Mouse (Mus musculus): ENCODE results near the gene Rpl37. TPM values are rescaled to one million over a fixed set of nuclear protein-coding genes. Genes with fewer than 3 reads are reported as not detected.

Rpl37 gene
- total RNA-seq (2017): 499 and 563 TPM in 2 replicates

DNA sequence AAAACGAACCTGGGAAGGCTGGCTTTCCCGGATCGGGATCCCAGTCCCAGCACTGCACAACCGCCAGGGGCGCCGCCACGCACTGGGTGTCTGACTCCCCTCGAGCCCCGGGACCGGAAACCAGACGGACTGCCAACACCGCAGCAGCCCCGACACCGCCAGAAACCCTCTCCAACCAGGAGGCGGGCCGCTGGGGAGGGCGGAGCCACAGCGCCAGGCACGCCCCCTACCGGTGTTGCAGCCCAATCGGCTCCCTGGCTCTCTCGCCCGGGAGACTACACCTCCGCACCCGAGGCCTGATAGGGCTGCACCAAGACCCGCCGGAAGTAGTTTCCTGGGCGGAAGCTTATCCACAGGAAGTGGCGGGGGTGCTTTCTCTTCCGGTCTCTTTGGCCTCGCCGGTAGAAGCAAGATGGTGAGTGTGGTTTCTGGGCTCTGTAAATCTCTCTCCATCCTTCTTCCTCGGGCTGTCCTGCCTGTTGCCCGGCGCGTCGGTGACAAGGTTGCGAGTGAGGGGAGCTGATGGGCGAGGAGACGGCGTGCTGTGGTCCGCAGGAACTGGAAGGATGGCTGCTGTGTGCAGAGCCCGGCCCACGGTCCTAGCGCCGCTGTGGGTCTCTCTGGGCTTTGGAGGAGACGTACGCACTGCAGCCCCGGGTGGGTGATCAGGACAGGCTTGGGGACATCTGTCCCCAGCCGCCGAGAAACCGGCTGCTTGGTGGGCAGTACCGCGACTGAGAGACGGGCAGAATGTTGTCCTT is at the start of gene Rpl37:
Gene Rpl37, plus strand, starts transcription at position 376 of the 761 bp plus-strand sequence.
- ATAC-seq (ENCODE audit: extremely low read depth, insufficient number of reproducible peaks, low FRiP score, poor library complexity, severe bottlenecking): peak; percentile 96

DNA sequence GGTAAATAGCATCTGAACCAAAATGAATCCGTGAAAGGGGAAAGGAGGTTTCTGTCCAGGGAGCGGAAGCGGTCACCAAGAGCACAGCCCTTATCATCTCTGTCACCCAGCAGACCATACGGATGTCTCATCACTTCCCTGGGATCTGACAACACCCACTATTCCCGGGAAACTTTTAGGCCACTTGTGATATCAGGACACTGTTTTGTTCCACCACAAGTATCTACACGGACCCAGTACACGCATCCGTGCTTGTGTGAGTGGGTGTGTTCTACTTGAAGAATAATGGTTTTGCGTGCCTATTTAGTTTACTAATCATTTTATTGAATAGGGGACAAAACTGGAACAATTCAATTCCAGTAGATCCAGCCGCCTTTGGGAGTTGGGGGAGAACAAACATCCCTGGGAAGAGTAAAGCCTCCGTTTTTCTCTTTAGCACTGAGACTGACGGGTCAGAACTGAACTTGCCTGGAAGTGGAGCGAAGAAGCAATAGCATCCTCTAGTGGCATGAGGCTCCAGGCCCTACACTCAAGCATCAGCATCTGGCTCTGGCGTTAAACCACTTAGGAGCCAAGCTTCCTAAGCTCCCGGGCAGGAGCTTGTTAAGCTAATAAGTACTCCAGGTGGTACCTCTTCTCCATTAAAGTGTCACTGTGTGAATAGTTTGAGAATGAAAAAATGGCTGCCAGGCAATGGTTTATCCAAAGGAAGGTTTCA is 47.5 kb upstream of the Rpl37 start:
- ATAC-seq (ENCODE audit: extremely low read depth, insufficient number of reproducible peaks, low FRiP score, poor library complexity, severe bottlenecking): no peak

DNA sequence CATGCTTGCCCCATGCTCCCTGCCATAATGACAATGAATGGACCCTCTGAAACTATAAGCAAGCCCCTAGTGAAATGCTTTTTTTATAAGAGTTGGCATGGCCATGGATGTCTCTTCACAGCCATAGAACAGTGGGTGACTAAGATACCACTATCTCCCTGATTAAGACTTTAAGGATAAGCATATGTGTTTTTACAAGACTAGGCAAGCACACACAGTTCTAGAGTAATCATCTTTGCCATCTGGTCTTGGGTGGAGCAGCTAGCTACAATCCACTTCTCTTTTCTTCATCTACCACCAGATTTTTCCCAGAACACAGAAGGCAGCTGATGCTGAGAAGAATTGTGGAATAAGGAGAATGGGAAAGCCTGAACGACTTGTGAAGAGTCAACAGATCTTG is 35.2 kb upstream of the Rpl37 start:
- no peak for ATAC-seq (ENCODE audit: extremely low read depth, insufficient number of reproducible peaks, low FRiP score, poor library complexity, severe bottlenecking)

DNA sequence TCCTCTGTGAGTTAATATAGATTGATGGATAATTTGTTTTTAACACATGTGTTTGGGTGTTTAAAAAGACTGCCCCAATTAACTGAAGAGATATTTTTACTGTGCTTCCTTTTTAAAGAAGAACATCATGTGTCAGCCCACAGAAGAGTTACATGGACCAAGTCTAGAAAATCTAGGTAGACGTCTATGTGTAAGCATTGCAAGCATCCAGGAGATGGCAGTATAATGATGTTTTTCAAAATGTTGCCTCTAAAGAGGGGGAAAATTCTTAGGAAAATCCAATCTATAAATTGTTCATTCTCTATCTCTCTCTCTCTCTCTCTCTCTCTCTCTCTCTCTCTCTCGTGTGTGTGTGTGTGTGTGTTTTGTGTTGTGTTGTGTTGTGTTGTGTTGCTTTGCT is 30.3 kb upstream of the Rpl37 start:
- no peak for ATAC-seq (ENCODE audit: extremely low read depth, insufficient number of reproducible peaks, low FRiP score, poor library complexity, severe bottlenecking)

DNA sequence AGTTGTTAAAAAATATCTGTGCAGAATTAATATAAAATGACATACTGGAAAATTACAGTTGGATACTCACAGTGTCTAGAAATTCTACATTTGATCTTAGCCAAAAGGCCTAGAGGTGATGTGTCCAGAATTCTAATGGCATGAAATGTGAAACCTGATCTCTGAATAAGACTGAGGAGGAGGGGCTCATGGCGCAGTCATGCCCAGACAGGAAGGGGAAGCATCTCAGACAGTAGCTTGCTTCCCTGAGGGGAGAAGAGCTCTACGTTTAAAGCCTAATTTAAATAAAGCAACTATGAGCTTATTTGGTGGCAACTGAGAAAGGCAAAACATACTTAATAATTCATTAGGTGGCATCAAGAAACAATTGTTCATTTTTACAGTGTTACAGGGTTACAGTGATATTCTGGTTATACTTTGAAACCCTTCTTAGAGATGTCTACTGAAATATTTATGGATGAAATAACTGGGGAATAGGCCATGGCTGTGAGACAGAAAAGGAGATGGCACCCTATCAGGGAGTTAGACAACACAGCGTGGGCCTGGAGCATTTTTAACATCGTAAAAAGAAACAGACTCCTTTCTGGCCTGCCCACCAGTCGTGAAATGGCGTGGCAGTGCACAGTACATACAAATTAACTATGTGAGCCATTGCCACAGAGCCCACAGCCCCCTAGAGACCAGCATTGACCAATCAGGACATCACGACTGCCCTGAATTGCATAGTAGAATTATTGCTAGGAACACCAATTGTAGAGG is 27.4 kb upstream of the Rpl37 start:
- no peak for ATAC-seq (ENCODE audit: extremely low read depth, insufficient number of reproducible peaks, low FRiP score, poor library complexity, severe bottlenecking)

DNA sequence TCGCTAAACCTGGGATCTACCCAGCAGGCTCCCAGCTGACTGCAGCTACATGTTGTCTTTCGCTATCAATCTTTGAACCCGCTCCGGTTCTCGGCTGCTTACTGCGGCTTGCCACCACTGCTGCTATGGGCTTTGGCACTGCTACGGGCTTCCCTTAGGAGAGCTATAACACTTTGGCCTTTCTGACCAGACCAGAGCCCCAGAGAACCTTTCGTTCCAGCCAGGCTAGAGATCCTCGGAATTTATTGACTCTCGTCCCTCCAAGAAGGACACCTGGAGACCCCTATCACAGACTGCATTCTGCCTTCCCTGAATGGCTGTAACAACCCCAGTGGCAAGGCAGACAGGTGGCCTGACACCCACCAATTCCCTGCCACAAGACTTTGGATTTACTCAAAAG is 26.3 kb upstream of the Rpl37 start:
- ATAC-seq (ENCODE audit: extremely low read depth, insufficient number of reproducible peaks, low FRiP score, poor library complexity, severe bottlenecking): no peak

DNA sequence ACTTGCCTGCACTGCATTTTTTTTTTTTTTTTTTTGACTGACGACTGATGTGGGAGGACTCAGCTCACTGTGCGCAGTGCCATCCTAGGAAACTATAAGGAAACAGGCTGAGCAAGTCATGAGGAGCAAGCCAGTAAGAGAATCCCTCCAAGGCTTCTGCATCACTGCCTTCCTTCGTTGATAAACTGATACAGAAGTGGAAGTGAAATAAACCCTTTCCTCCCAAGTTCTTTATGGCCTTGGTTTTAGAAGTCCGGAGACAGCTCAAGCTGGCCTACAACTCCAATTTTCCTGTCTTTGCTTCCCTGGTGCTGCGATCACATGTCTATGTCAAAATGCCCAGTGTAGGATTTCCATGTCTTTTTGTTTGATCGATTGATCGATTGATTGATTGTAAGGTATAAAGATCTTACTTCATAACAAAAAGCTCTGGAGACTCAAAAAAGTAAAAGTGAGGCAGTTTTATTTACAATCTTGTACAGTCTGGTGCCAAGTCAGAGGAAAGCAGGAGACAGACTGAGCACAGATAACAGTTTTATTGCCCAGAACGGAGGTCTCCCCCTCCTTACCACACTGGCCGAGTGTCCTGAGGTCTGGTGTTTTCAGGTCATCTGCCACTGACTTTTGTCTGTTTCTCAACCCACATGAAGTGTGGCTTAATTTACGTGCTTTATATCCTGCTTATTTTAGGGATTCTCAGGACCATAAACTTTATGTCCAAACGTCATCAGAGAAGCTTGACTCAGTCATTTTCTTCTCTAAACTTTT is 20.7 kb upstream of the Rpl37 start:
- no peak for ATAC-seq (ENCODE audit: extremely low read depth, insufficient number of reproducible peaks, low FRiP score, poor library complexity, severe bottlenecking)

DNA sequence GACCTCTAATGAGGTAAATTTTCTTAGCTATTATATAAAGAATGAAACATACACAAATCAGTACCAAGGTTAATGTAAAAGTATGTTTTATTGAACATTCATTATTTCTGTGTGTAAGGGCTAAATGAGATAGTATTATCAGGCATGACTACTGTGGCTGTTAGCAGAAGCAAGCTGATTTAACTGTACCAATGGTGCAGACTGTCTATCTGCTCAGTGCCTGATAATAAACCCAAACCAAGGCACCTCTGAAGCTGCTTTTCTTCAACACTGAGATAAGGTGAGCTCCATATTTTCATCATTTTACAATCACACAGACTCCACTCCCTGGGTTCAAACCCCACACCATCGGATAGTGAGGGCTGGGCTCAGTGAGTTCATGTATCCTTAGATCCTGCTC is 19.1 kb upstream of the Rpl37 start:
- ATAC-seq (ENCODE audit: extremely low read depth, insufficient number of reproducible peaks, low FRiP score, poor library complexity, severe bottlenecking): no peak

DNA sequence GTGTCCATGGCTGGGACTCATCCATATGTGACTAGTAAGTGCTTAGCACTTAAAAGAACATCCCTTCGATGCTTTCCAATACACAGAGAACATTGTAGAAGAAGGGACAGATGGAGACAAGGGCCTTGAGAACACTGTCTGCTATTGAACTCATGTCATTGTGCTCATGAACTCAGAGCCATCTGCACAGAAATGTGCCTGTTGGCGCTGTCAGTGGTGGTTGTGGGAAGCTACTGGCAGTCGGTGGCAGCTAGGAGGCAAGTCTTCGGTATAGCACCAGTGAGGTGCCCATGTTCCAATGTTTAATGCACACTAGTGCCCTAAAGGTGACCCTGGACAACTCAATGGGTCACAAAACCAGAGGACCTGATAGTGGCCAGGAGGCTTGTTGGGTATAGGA is 14.1 kb upstream of the Rpl37 start:
- no peak for ATAC-seq (ENCODE audit: extremely low read depth, insufficient number of reproducible peaks, low FRiP score, poor library complexity, severe bottlenecking)

DNA sequence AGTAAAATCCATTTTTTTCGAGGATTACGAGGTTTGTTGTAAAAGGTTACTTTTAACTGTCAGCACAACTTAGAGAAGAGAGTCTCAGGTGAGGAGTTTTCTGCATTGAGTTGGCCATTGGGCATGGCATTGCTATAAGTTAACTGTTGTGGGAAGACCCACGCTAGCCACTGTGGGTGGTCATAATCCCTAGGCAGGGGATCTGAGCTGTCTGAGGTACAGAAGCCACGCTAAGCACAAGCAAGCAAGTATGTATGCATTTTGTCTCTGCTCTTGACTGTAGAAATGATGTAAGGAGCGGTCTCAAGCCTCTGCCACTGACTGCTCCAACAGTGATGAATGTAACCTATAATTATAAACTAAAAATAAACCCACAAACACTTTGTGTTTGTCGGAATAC is 10.6 kb upstream of the Rpl37 start:
- no peak for ATAC-seq (ENCODE audit: extremely low read depth, insufficient number of reproducible peaks, low FRiP score, poor library complexity, severe bottlenecking)

DNA sequence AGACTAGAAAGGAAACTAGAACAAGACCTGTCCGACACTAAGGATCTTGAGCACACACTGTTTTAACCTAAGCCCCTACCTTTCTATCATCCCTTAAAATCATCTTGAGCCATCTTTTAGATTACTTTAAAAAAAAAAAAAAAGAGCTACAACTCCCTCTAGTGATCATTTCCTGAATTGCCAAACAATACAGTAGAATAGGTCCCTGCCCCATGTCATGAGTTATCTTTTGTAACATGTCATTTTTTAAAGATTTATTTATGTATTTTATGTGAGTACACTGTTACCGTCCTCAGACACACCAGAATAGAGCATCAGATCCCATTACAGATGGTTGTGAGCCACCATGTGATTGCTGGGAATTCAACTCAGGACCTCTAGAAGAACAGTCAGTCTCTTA is 10.2 kb upstream of the Rpl37 start:
- ATAC-seq (ENCODE audit: extremely low read depth, insufficient number of reproducible peaks, low FRiP score, poor library complexity, severe bottlenecking): peak; percentile 62; the same call in 1 of the 2 replicates

DNA sequence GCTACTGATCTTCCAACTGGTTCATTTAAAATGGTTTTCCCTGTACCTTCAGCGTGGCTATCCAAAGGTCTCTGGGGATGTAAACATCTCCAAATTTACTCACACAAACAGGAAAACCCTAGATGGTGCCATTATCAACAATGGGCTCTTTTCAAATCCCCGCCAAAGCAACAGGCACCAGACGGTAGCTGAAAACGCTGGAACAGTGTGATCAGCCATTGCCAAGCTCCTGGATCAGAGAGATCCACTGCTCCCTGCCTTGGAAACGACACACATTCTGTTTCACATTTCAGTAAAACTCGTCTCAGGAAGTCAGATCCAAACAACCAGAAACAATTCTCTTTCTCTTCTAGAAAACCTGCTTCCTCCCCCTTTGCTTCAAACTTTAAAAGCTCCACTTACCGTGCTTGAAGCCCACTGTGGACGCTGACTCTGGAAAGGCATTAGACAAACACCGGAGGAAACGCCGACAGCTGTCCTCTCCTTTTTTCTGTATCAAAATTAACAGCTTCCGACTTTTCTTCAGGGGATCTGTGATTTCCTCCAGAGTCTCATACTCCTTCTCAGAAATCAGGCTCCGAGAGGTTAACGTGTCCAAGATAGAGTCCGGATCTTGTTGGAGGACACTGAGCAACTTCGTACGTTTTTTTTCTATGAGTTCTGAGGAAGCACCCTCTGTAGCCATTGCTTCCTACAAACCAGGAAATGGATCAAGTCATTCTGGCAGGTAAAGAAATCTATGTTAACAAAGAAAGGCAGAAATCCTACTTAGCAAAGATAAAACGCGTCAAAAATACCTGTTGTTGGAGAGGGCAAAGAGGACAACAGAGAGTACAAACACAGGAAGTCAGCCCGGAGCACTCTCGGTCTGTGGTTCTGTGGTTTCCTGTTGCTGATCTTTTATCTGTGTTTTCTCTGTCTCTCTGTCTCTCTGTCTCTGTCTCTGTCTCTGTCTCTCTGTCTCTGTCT is 8.5 kb upstream of the Rpl37 start, which contains the start of gene Card6:
Gene Card6, minus strand, starts transcription at position 854 of the 969 bp plus-strand sequence.
- ATAC-seq (ENCODE audit: extremely low read depth, insufficient number of reproducible peaks, low FRiP score, poor library complexity, severe bottlenecking): peak; percentile 87

DNA sequence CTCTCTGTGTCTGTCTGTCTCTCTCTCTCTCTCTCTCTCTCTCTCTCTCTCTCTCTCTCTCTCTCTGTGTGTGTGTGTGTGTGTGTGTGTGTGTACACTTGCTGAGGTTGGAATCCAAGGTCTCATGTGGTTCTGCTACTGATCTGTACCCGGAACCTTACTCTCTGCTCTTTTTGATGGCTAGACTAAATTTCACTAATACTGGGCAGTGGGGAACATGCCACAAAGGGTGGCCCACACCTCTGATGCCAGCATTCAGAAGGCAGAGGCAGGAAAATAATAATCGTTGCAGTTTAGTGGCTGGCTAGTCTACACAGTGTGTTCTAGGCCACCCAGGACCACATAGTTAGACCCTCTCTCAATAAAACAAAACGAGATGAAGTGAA is 7.8 kb upstream of the Rpl37 start:
- ATAC-seq (ENCODE audit: extremely low read depth, insufficient number of reproducible peaks, low FRiP score, poor library complexity, severe bottlenecking): peak; percentile 14; the same call in 1 of the 2 replicates

DNA sequence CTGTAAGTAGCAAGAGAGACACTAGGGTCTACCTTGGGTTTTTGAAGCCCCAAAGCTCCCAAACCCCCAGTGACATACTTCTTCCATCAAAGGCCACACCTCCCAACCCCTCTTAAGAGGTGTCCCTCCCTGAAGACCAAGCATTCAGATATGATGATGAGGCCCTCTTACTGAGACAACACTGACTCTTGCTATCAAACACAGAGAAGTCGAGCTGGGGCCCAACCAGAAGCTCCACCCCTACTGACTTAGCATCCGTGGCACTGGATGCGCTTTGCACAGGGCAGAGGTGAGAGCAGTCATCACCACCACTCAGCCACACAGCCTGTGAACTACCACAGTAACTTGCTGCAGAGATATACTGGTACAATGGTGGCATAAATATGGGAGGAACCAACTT is 3.8 kb upstream of the Rpl37 start:
- no peak for ATAC-seq (ENCODE audit: extremely low read depth, insufficient number of reproducible peaks, low FRiP score, poor library complexity, severe bottlenecking)

DNA sequence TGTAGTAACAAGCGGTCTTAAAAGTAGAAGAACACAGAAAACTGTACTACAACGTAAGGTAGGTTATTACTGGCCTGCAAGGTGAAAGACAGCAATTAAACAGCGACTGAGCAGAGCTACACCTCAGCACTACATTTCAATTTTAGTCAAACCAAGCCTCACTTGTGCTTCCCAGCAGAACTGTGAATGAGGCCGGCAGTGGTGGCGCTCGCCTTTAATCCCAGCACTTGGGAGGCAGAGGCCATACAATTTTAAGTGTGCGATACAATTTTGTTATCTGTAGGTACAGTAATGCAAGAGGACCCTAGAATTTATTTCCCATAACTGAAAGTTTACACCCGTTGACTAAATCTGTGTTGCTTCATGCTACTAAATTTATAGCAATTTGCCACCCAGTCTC is 1.3 kb upstream of the Rpl37 start:
- ATAC-seq (ENCODE audit: extremely low read depth, insufficient number of reproducible peaks, low FRiP score, poor library complexity, severe bottlenecking): no peak

DNA sequence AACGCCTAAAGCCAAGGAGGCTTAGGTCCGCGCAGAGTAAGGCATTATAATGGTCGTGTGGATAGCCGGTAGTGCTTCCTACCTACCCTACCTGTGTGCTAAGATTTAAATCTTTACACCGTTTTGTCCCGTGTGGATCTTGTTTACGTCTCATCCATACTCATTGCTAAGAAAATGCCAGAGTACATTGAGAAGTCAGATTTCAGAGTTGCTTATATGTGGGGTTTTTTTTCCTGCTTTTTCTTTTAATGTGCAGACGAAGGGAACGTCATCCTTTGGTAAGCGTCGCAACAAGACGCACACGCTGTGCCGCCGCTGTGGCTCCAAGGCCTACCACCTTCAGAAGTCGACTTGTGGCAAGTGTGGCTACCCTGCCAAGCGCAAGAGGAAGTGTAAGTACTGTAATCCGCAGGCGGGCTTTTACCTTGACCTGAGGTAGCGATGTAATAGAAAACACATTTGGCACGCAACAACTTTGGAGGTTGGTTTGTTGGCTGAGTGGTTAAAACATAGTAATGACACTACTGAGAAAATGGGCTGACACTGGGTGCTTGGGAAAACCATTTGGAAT is 671 bp downstream of the Rpl37 start:
- ATAC-seq (ENCODE audit: extremely low read depth, insufficient number of reproducible peaks, low FRiP score, poor library complexity, severe bottlenecking): no peak; the same call in 1 of the 2 replicates

DNA sequence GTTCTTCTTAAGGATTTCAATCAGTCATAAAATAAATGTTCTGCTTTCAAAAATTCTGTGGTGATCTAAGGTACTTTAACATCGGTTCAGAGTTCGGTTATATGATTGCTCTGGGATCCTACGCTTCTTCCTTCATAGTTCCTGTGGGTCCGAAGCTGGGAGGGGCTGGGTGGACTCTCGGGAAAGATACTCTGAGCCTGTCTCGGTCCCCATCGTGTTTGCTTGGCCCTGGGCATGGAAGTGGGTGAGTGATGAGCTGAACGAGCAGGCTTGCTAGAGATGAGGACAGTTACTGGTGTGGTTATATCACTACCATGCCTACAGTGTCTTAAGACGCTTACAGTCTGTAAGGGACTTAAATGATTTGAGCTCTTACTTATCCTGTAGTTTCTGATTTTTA is 2.2 kb downstream of the Rpl37 start:
- ATAC-seq (ENCODE audit: extremely low read depth, insufficient number of reproducible peaks, low FRiP score, poor library complexity, severe bottlenecking): no peak

DNA sequence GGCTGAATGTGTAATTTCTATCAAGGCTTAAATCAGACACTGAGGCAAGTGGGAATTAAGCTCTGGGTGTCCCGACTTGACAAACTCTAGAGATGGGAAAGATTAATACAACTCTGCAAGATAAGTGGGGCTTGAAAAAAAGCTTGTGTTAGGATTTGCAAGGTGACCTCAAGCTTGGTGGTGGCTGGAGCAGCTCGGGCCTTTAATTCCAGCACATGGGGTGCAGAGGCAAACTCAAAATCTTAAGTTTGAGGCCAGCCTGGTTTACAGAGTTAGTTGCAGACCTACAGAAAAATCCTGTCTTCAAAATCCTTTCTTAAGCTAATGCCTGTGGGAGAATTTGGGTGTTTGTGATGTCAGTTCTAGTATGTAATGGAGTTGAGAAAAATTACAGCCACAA is 2.7 kb downstream of the Rpl37 start:
- no peak for ATAC-seq (ENCODE audit: extremely low read depth, insufficient number of reproducible peaks, low FRiP score, poor library complexity, severe bottlenecking)

Measured in neutrophil, adult 5-6 weeks (primary cell).